Mouse (Mus musculus) G1E (cell line): Measurements from ENCODE around the gene Mrps31.

Experiments used
- CTCF ChIP-seq: IDR thresholded peaks from 2 replicates; pipeline ENCODE4 v1.5.1; 2012; ENCODE audit warnings: low read depth, low read length, inconsistent platforms, mixed read lengths
- POLR2AphosphoS5 ChIP-seq: IDR thresholded peaks from 2 replicates; pipeline ENCODE4 v1.6.1; 2012; ENCODE audit warnings: low read depth, low read length, inconsistent platforms; ENCODE audit not compliant: insufficient replicate concordance
- TAL1 ChIP-seq: conservative IDR thresholded peaks from 2 replicates; pipeline ENCODE4 v1.6.1; 2012; ENCODE audit warnings: low read depth, low read length, inconsistent platforms, mixed read lengths

DNA sequence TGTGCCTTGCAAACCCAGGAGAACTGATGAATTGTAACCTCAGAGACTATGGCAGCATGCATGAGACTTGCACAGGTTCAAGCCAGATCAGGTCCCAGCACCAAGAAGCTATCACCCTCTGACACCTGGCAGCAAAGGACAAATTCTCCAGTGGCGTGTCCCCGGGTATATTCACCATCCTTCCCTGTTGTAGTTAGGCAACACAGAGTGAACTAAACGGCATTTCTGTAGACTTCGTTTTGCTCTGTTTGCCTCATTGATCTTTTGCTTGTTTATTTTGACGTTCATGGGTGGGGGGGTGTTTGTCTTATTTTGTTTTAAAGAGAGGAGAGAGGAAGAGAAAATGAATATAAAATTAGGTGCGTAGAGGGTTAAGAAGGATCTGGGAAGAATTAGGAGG lies 26.0 kb upstream of the Mrps31 start:
- TF ChIP-seq CTCF (no peak), POLR2AphosphoS5 (no peak), TAL1 (no peak)
